Mouse (Mus musculus) forebrain, embryonic 16.5 days (tissue): ENCODE measurements around the gene Vax2. TPM values are rescaled to one million over a fixed set of nuclear protein-coding genes. Genes with fewer than 3 reads are reported as not detected.

Experiments used
- polyA plus RNA-seq: library from polyadenylated mRNA; unstranded; fragments of >200 nt; fragmentation: Nextera tagmentation; extraction: Ambion mirVana; gene quantifications from 2 replicates; pipeline ENCODE4 v1.2.1, GENCODE M21; 2015

Vax2 gene
- polyA plus RNA-seq, 1 experiment from 2014 or later, result not detected

Other genes starting within 250 kb of the Vax2 start
- 73.1 and 77.2 TPM in 2 replicates for gene Dguok, start 204.3 kb upstream of the Vax2 start, polyA plus RNA-seq
- 1.9 and 2.3 TPM in 2 replicates for gene Actg2, start 175.0 kb upstream of the Vax2 start, polyA plus RNA-seq
- gene Stambp, start 138.5 kb upstream of the Vax2 start, polyA plus RNA-seq, result 58.0 and 59.2 TPM in 2 replicates
- not detected in 2 replicates for gene Clec4f, start 55.1 kb upstream of the Vax2 start, polyA plus RNA-seq
- gene Cd207, start 33.4 kb upstream of the Vax2 start, polyA plus RNA-seq, result not detected in 2 replicates
- 0.24 TPM in 2 replicates for gene Atp6v1b1, start 31.7 kb downstream of the Vax2 start, polyA plus RNA-seq
- gene Ankrd53, start 51.4 kb downstream of the Vax2 start, polyA plus RNA-seq, result 0.18 TPM in 1 of 2 replicates, not detected in the other
- gene Tex261, start 64.5 kb downstream of the Vax2 start, polyA plus RNA-seq, result 63.1 and 79.0 TPM in 2 replicates
- 97.5 and 123 TPM in 2 replicates for gene Nagk, start 83.7 kb downstream of the Vax2 start, polyA plus RNA-seq
- 33.9 and 50.2 TPM in 2 replicates for gene Paip2b, start 120.5 kb downstream of the Vax2 start, polyA plus RNA-seq
- gene Zfp638, start 155.8 kb downstream of the Vax2 start, polyA plus RNA-seq, result 90.8 and 99.0 TPM in 2 replicates